Mouse (Mus musculus) c-Kit-positive CD71-positive TER-119-negative erythroid progenitor cells, embryonic 14.5 days (primary cell): ENCODE data around the gene Caln1.
"Not testable (repeated sequence)": the region's sequence is repeated elsewhere in the genome, so short reads cannot be mapped to it uniquely, and the experiment has no call there.

Experiments
- DNase-seq: peaks from one replicate; pipeline ENCODE4 v3.0.0-alpha.2; 2013; ENCODE audit warnings: low read depth

Gene Caln1

DNA sequence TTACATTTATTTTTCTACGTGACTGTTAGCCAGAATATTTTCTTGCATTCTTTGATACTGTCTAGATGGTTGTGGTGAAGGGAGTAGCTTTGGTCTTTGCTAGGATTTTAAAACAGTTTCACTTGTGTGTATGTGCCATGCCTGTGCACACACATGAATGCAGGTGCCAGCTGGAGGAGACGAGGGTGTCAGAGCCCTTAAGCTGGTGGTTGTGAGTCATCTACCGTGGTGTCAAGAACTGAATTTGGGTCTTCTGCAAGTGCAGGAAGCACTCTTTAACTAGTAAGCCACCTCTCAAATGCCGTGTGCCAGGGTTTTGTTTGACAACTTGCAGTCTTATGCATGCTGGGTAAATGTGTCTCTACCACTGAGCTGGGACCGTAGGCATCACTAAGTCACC is 178.2 kb downstream of the Caln1 start:
- no peak for DNase-seq

- DNase-seq: no peak
Observed at GRCm38 (mm10) chr5:130553916-130554315, 184.7 kb downstream of the Caln1 start.

DNA sequence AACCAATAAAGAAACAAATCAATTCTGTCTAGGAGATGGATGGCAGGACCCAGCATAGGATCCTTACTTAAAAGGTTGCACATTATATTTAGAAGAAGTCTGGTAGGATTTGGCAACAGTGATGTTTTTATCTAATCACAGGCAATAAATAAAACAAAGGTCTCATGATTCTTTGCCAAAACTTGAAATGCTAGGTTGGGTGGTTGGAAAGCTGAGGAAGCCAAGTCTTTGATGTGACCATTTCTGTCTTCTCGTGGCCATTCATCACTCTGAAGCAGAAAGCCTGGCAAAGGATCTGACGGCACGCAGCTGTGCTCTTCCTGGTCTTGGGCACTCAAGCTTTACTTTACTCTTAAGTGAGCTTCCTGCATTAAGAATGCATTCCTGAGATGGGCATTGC is 193.9 kb downstream of the Caln1 start:
- DNase-seq: no peak

DNA sequence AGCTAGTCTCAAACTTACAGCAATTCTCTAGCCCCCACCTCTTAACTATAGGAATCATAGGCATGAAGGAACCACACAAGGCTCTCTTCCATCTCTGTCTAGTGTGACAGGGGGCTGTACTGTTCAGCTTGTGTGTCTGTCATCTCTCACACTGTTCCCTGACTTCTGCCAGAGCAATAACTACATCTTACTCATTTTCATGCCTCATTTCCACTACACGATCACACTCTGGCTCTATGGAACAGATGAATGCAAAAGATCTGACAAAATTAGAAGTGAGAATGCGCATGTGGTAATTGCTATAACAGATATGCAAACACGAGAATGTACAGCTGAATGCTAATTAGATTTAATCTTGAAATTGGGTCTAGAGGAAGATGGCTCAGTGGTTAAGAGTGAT is 196.7 kb downstream of the Caln1 start:
- DNase-seq: no peak

GRCm38 (mm10) chr5:130577581-130577980 is 208.3 kb downstream of the Caln1 start:
- DNase-seq: no peak

- no peak for DNase-seq
Observed at GRCm38 (mm10) chr5:130584042-130584441, 214.8 kb downstream of the Caln1 start.

DNA sequence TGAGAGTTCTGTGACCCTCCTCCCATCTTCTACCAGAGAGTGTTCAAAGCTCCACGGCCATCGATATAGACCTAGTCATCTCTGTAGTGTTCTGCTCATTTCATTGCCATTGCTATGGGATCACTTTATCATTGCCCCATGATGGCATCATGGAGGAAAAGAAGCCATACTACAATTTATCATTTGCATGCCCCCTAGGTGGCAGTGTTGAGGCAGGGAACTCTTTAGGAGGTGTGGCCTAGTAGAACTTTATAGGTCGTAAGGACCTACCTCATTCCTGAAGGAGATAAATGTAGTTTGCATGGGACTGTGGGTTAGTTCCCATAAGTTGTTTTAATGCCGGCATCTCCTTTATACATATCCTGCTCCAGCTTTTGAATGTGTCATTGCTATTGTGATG is 217.0 kb downstream of the Caln1 start:
- peak; percentile 2 for DNase-seq

DNA sequence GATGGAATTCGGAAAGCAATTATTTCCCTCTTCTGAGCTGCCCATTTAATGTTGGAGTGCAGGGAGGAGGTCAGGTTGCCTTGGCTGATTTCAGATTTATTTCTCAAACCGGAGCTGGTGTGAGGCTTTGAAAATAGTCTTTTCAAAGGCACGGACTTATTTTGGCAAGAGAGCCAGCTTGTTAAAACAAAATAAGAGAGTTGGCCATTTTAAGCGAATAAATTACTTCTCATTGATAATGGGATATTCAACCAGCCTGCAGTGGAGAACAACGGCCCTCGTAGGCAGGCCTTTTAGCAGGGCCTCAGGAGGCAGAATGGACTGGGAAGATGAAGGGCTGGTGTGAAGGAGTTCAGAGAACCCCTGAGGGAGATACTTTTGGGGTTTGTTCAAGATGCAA is 227.3 kb downstream of the Caln1 start:
- DNase-seq: no peak

DNA sequence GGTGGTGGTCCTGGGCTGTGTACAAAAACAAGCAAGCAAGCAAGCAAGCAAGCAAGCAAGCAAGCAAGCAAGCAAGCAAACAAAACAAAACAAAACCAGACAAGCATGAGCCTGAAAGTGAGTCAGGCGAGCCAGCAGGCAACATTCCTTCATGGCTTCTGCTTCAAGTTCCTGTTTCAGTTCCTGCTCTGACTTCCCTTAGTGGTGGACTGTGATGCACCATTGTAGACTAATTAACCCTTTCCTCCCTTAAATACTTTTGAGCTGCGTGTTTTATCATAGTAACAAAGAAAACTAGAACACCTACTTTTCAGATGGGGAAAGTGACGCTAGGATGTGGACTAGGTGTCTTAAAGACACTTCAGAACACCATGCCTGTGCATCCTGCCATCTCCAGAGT is 244.4 kb downstream of the Caln1 start:
- no peak for DNase-seq

DNA sequence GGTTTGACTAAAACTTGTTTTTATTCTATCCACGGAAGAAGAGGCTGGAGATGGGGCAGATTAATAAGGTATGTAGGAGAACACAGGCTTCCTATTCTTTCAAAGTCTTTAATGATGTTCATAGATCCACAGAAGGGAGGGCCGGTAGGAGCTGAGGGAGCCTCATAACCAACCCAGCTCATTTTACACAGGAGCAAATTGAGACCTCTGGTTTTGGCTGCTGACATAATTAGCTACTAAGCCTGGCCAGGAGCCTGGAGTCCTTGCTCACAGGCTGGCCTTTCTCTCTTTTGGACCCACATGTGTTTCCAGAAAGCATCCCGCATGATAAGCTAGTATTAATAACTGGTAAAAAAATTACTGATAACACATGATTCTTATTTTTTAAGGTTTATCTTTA is 245.0 kb downstream of the Caln1 start:
- no peak for DNase-seq

- DNase-seq: no peak
Observed at GRCm38 (mm10) chr5:130620060-130620459, 250.8 kb downstream of the Caln1 start.

- no peak for DNase-seq
Observed at GRCm38 (mm10) chr5:130623206-130623605, 254.0 kb downstream of the Caln1 start.

GRCm38 (mm10) chr5:130627800-130628199 is 258.5 kb downstream of the Caln1 start:
- no peak for DNase-seq

- DNase-seq: no peak
Observed at GRCm38 (mm10) chr5:130635397-130635796, 266.1 kb downstream of the Caln1 start.

DNA sequence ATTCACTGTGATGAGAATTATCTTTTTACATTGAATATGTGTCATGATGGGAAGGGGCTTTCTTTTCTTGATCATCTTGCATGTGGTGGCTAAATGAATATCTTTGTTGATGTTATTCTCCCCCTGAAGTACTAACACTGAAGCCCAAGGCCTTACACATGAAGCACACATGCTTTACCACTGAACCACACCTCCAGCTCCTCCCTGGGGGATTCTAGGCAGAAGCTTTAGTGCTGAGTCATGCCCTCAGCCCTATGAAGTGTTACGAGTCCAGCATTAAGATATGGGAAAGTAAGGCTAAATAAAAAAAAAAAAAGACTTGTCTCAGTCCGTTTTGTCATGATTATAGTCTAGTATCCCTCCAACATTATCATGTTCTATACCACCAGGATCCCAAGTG is 272.6 kb downstream of the Caln1 start:
- peak; percentile 9 for DNase-seq

- not testable (repeated sequence) for DNase-seq
Observed at GRCm38 (mm10) chr5:130646126-130646525, 276.9 kb downstream of the Caln1 start.

GRCm38 (mm10) chr5:130658141-130658540 is 288.9 kb downstream of the Caln1 start:
- DNase-seq: no peak

DNA sequence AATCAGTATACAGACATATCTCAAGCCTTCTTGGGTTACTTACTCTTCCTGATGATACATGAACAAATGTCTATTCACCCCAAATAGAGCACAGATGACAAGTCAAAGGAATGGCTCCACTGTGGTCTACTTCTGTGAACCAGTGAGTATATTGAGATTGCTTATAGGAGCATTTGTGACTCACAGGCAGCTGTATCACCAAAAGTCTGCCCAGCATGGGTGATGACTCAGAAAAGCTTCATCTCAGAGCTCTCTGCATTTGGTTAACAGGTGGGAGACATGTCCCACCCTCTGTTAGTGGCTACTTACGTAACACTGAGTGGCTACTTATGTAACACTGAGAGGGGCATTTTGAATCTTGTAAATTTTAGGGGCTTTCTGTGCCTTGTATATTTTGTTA is 296.8 kb downstream of the Caln1 start:
- no peak for DNase-seq

DNA sequence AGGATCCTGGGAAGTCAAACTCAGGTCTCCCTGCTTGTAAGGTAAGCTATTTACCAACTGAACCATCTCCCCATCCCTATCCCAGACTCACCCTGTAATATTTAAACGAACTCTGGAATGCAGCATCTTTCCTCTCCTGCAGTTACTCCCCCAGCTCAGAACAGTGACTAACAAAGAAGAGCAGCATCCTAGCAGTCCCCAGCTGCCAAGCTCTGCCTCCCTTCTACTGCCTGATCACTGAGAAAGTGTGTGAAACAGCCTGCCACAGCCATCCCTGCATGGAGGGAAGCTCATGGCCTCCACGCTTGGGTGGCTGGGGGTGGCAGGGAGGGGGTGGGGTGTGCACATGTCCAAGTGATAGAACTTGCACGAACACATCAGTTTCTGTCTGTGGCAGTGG is 303.3 kb downstream of the Caln1 start:
- no peak for DNase-seq

DNA sequence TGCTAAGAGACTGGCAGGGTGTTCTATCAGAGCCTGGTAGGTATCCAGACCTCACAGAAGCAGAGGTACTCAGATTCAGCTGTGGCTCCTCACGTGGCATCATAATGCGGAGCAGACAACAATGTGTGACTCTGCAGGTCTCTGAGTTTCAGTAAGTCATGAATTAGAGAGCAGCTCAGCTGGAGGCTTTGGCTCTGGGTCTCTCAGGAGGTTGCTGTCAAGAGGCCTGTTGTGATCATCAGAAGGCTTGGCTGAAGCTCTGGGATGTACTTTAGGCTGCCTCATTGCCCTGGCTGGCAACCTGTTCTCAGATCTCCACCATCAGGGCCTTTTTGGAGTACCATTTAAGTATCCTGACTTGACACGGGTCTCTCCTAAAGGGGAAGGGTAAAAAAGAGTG is 303.8 kb downstream of the Caln1 start:
- DNase-seq: no peak

DNA sequence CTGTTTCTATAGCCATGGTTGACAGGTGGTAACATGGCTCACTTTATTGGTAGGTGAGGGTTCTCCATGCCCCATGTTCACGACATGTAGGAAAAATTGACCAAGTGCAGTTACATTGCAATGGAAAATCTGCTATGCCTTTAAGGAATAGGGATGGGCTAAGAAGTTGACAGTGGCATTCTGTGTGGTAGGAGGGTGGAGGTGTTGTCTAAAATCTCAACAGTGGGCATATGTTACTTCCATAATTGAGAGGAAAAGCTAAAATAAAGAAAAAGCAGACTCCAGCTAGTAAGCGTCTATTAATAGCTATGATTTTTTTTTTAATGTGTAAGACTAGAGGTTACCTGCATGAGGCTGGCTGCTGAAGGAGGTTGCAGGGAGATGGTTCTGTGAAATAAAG is 308.6 kb downstream of the Caln1 start:
- DNase-seq: no peak

DNA sequence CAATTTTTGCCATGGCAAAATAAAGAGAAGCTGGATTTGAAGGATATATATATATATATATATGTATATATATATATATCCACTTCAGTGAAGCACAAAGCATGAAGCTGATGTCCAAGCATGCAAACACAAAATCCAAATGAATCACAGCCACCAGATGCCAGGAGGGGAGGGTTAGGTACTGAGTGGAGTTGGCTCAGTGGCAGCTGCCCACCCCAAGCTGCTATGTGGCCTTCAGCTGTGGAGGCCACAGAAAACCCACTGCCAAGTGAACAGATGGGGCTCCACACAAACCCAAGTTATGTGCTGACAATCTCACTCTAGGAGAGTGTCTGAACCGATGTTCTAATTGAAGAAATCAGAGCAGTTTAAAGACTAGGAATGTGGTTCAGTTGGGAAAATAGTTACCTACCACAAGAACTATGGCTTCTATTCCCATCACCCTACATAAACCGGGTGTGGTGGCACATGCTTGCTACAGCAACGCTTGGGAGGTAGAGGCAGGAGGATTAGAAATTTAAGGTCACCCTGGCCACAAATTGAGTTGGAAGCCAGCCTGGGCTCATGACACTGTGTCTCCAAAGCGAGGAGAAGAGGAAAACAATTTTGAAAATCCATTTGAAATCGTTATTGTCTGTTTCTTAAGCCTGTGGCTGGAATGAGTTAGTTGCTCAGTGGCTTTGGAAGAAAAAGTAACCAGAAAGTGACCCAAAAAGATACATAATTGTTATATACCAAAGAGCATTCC is 316.8 kb downstream of the Caln1 start:
- DNase-seq: no peak

DNA sequence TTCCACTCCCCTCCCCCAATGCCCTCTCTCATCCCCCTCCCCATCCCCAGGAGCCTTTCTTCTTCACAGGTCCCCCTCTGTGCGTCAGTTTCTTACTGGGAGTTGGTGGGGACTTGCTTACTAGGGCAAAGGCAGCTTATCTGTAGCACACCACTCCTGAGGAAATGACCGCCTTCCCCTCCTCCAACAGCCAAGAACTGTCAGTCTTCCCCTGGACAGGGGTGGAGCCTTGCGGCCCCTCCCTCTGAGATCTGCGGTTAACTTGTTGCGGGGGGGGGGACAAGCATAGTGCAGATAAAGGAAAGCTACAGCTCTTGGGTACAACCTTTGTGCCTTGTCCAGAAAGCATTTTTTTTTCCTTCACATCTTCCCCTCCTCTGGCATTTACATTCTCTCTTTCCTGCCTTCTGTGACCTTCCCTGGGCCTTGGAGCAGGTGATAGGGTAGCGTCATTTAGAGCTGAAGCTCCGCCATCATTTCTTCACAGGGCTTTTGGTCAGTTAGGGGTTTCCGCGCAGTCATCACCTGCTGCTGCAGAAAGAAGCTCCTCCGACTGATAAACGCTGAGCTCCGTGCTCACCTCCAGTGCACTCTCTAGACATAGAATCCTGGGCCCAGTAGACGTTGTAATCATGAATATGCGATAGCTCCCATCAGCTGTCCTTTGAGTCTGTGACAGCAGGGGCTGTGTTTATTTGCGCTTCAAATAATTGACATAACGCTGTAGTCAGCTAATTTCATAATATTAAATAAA is 319.3 kb downstream of the Caln1 start:
- DNase-seq: peak; percentile 39

DNA sequence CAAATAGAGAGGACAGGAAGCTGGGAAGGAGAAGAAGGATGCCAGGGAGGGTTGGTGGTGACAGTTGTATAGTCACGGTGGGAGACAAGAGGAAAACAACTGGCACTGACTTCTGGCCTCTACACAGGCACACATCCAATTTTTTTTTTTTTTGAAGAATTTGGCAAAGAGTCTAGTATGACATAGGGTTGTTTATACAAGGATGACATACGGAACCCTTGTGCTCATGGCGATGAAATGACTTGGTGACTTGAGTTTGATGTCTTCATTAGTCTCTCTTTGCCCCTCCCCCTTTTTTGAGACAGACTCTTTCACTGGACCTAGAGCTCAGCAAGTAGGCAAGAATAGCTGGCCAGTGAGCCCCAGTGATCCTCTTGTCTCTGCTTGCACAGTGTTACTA is 322.1 kb downstream of the Caln1 start:
- DNase-seq: no peak
